Mouse (Mus musculus): ENCODE measurements at regions not wholly inside any gene's neighbourhood (a gene's known extent, or its start where the extent isn't known, plus 50 kb on each side); places are given as distances from the start of the nearest gene placed in this dataset.

DNA sequence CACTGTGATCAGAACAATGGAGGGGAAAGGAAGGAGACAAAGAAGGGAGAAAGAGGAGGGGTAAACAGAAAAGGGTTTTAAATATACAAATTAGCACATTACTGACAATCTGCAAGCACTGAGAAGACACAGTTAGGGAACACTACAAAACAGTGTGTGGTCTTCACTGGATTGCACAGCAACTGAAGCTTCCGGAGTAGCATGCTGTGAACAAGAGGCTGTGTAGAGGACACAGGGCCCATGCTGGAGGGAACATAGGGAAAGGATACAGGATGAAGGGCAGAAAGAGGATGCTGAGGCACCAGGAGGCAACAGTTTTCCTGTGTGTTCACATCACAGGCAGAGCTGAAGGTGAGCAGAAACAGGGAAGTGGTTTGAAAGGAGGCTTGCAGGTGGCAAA lies 598.6 kb upstream of the Nrsn1 start:
- 61% methylated on average over 1 of the region's 1 CpGs for WGBS
- Histone ChIP-seq H3K9ac (0 out of 2 replicates have a peak overlapping the region, but pooled peaks have one; percentile 24), H3K27ac (peak overlapping the region; percentile 26; the same call in 1 of the 2 replicates), H3K4me3 (replicated peaks; ENCODE audit: low read length) (no peak overlapping the region), H3K9me3 (ENCODE audit: control insufficient read depth, low read length) (no peaks in the 10 kb centered on the region), H3K36me3 (replicated peaks; ENCODE audit: control insufficient read depth, insufficient read depth) (no peaks in the 10 kb centered on the region), H3K4me1 (replicated peaks; ENCODE audit: control insufficient read depth, insufficient read depth, low read length) (0 out of 2 replicates have a peak, but pooled peaks cover 6% of the 10 kb centered on the region), H3K4me2 (replicated peaks) (no peak overlapping the region), H3K27me3 (ENCODE audit: control insufficient read depth, insufficient read depth, low read length) (no peaks in the 10 kb centered on the region)
- no peak for ATAC-seq (ENCODE audit: low FRiP score)
- DNase-seq (ENCODE audit: low spot score): no peak

- Histone ChIP-seq H3K4me2 (replicated peaks) (no peak overlapping the region), H3K27ac (no peak overlapping the region), H3K36me3 (replicated peaks; ENCODE audit: control insufficient read depth, insufficient read depth) (no peaks in the 10 kb centered on the region), H3K4me3 (replicated peaks; ENCODE audit: low read length) (no peak overlapping the region), H3K9me3 (ENCODE audit: control insufficient read depth, low read length) (no peaks in the 10 kb centered on the region), H3K4me1 (replicated peaks; ENCODE audit: control insufficient read depth, insufficient read depth, low read length) (no peaks in the 10 kb centered on the region), H3K9ac (no peak overlapping the region), H3K27me3 (ENCODE audit: control insufficient read depth, insufficient read depth, low read length) (no peaks in the 10 kb centered on the region)
- ATAC-seq (ENCODE audit: low FRiP score): no peak
- no peak for DNase-seq (ENCODE audit: low spot score)
These were observed 587.9 kb upstream of the Nrsn1 start for GRCm38 (mm10) chr13:25858207-25858606.

DNA sequence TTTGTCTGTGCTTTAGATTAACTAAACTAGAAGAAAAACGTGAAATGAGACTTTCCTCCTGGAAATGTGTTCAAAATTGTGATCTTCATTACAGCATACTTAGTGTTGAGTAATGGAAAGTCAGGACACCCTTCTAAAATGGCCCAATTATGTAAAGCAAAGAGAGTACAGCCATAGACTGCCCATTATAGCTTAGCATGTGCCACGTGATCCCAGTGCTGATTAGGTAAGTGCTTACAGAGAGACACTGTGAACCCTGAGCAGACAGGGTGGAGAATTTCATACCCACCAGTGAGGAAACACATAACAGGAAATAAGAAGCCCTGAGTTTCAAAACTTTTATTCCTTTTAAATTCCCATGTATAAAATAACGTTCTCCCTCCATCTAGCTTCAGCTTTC lies 587.3 kb upstream of the Nrsn1 start:
- WGBS: 69% methylated on average over 3 of the region's 3 CpGs
- ATAC-seq (ENCODE audit: low FRiP score): no peak
- DNase-seq (ENCODE audit: low spot score): no peak

GRCm38 (mm10) chr13:25857096-25857495 lies 586.8 kb upstream of the Nrsn1 start:
- H3K27ac ChIP-seq: no peak overlapping the region
- H3K9ac ChIP-seq: no peak overlapping the region
- H3K4me3 ChIP-seq (replicated peaks; ENCODE audit: low read length): no peak overlapping the region
- ATAC-seq (ENCODE audit: low FRiP score) (no peak), DNase-seq (ENCODE audit: low spot score) (no peak)
- H3K36me3 ChIP-seq (replicated peaks; ENCODE audit: control insufficient read depth, insufficient read depth): no peaks in the 10 kb centered on the region
- H3K9me3 ChIP-seq (ENCODE audit: control insufficient read depth, low read length): no peaks in the 10 kb centered on the region
- WGBS: 75% methylated on average over 3 of the region's 3 CpGs
- H3K4me1 ChIP-seq (replicated peaks; ENCODE audit: control insufficient read depth, insufficient read depth, low read length): no peaks in the 10 kb centered on the region
- H3K4me2 ChIP-seq (replicated peaks): no peak overlapping the region
- H3K27me3 ChIP-seq (ENCODE audit: control insufficient read depth, insufficient read depth, low read length): no peaks in the 10 kb centered on the region

More for the DNA sequence above, 587.3 kb upstream of the Nrsn1 start:
- no peaks in the 10 kb centered on the region for H3K4me1 ChIP-seq (replicated peaks; ENCODE audit: control insufficient read depth, insufficient read depth, low read length)
- H3K36me3 ChIP-seq (replicated peaks; ENCODE audit: control insufficient read depth, insufficient read depth): no peaks in the 10 kb centered on the region
- no peaks in the 10 kb centered on the region for H3K27me3 ChIP-seq (ENCODE audit: control insufficient read depth, insufficient read depth, low read length)
- H3K27ac ChIP-seq: no peak overlapping the region
- no peaks in the 10 kb centered on the region for H3K9me3 ChIP-seq (ENCODE audit: control insufficient read depth, low read length)
- no peak overlapping the region for H3K4me3 ChIP-seq (replicated peaks; ENCODE audit: low read length)
- no peak overlapping the region for H3K4me2 ChIP-seq (replicated peaks)
- H3K9ac ChIP-seq: no peak overlapping the region

GRCm38 (mm10) chr13:25856549-25856948 lies 586.2 kb upstream of the Nrsn1 start:
- Histone ChIP-seq H3K36me3 (replicated peaks; ENCODE audit: control insufficient read depth, insufficient read depth) (no peaks in the 10 kb centered on the region), H3K27ac (no peak overlapping the region), H3K4me2 (replicated peaks) (no peak overlapping the region), H3K9ac (no peak overlapping the region), H3K4me3 (replicated peaks; ENCODE audit: low read length) (no peak overlapping the region), H3K9me3 (ENCODE audit: control insufficient read depth, low read length) (no peaks in the 10 kb centered on the region), H3K4me1 (replicated peaks; ENCODE audit: control insufficient read depth, insufficient read depth, low read length) (no peaks in the 10 kb centered on the region), H3K27me3 (ENCODE audit: control insufficient read depth, insufficient read depth, low read length) (no peaks in the 10 kb centered on the region)
- DNase-seq (ENCODE audit: low spot score) (no peak), ATAC-seq (ENCODE audit: low FRiP score) (no peak)
- 87% methylated on average over 2 of the region's 2 CpGs for WGBS

GRCm38 (mm10) chr13:25848156-25848555 lies 577.9 kb upstream of the Nrsn1 start:
- H3K4me1 ChIP-seq (replicated peaks; ENCODE audit: control insufficient read depth, insufficient read depth, low read length): no peaks in the 10 kb centered on the region
- H3K9ac ChIP-seq: no peak overlapping the region
- no peak overlapping the region for H3K27ac ChIP-seq
- H3K27me3 ChIP-seq (ENCODE audit: control insufficient read depth, insufficient read depth, low read length): no peaks in the 10 kb centered on the region
- ATAC-seq (ENCODE audit: low FRiP score) (no peak), DNase-seq (ENCODE audit: low spot score) (no peak)
- no peaks in the 10 kb centered on the region for H3K9me3 ChIP-seq (ENCODE audit: control insufficient read depth, low read length)
- WGBS: 87% methylated on average over 4 of the region's 4 CpGs
- H3K4me2 ChIP-seq (replicated peaks): no peak overlapping the region
- no peak overlapping the region for H3K4me3 ChIP-seq (replicated peaks; ENCODE audit: low read length)
- no peaks in the 10 kb centered on the region for H3K36me3 ChIP-seq (replicated peaks; ENCODE audit: control insufficient read depth, insufficient read depth)

DNA sequence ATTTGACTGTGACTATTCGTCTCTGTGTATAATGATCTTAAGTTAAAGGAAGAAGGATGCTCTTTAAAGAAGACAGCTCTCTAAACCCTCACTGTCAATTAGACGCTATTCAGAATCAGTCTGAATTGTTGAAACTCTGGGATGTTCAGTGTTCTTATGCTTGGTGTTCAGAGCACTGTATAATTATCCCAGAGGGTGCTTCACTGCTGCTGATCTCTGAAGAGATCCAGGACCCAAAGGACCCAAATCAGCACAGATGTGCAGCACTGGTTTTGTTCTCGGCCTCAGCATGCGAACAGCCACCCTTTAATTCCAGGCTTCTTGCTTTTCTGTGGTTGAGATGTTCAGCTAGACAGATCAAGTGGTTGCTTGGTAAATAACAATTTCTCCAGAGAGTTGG lies 567.9 kb upstream of the Nrsn1 start:
- Histone ChIP-seq H3K27ac (no peak overlapping the region), H3K4me2 (replicated peaks) (no peak overlapping the region), H3K9me3 (ENCODE audit: control insufficient read depth, low read length) (no peaks in the 10 kb centered on the region), H3K27me3 (ENCODE audit: control insufficient read depth, insufficient read depth, low read length) (no peaks in the 10 kb centered on the region), H3K9ac (no peak overlapping the region), H3K36me3 (replicated peaks; ENCODE audit: control insufficient read depth, insufficient read depth) (no peaks in the 10 kb centered on the region), H3K4me1 (replicated peaks; ENCODE audit: control insufficient read depth, insufficient read depth, low read length) (no peaks in the 10 kb centered on the region), H3K4me3 (replicated peaks; ENCODE audit: low read length) (no peak overlapping the region)
- DNase-seq (ENCODE audit: low spot score) (no peak), ATAC-seq (ENCODE audit: low FRiP score) (no peak)
- 75% methylated on average over 4 of the region's 4 CpGs for WGBS

GRCm38 (mm10) chr13:25829146-25829924 lies 559.0 kb upstream of the Nrsn1 start:
- ATAC-seq (ENCODE audit: low FRiP score) (no peak), DNase-seq (ENCODE audit: low spot score) (no peak)
- Histone ChIP-seq H3K9me3 (ENCODE audit: control insufficient read depth, low read length) (no peaks in the 10 kb centered on the region), H3K4me3 (replicated peaks; ENCODE audit: low read length) (no peak overlapping the region), H3K27me3 (ENCODE audit: control insufficient read depth, insufficient read depth, low read length) (no peaks in the 10 kb centered on the region), H3K36me3 (replicated peaks; ENCODE audit: control insufficient read depth, insufficient read depth) (no peaks in the 10 kb centered on the region), H3K27ac (no peak overlapping the region), H3K9ac (no peak overlapping the region), H3K4me1 (replicated peaks; ENCODE audit: control insufficient read depth, insufficient read depth, low read length) (no peaks in the 10 kb centered on the region), H3K4me2 (replicated peaks) (no peak overlapping the region)
- 76% methylated on average over 8 of the region's 8 CpGs for WGBS

GRCm38 (mm10) chr13:25808564-25809253 lies 538.4 kb upstream of the Nrsn1 start:
- no peaks in the 10 kb centered on the region for H3K27me3 ChIP-seq (ENCODE audit: control insufficient read depth, insufficient read depth, low read length)
- no peak overlapping the region for H3K9ac ChIP-seq
- WGBS: 84% methylated on average over 2 of the region's 2 CpGs
- H3K4me2 ChIP-seq (replicated peaks): no peak overlapping the region
- ATAC-seq (ENCODE audit: low FRiP score) (no peak), DNase-seq (ENCODE audit: low spot score) (no peak)
- H3K36me3 ChIP-seq (replicated peaks; ENCODE audit: control insufficient read depth, insufficient read depth): no peaks in the 10 kb centered on the region
- H3K9me3 ChIP-seq (ENCODE audit: control insufficient read depth, low read length): no peaks in the 10 kb centered on the region
- H3K27ac ChIP-seq: no peak overlapping the region
- H3K4me3 ChIP-seq (replicated peaks; ENCODE audit: low read length): no peak overlapping the region
- H3K4me1 ChIP-seq (replicated peaks; ENCODE audit: control insufficient read depth, insufficient read depth, low read length): no peaks in the 10 kb centered on the region

Measured in hindbrain, embryonic 14.5 days (tissue).